36 mouse cellular contexts compared by ENCODE assay signal in genomic region chr14:48616361-48616760, GRCm38 (mm10). TPM values are rescaled to one million over a fixed set of nuclear protein-coding genes. Genes with fewer than 3 reads are reported as not detected.
DNase-seq lines count a peak whose midpoint lies in the region; ATAC-seq and TF ChIP-seq lines count a peak whose summit lies in the region.
"Had no signal": no experiment of that assay in that cellular context is flagged by ENCODE, and none has a peak within 500 bp of the region (broad histone marks: within the 10 kb centered on the region; RNA-seq: fewer than 3 reads in every experiment).

No protein-coding gene starts in this region.

- no peaks in the 10 kb centered on the region for H3K36me3 ChIP-seq in lung, embryonic 14.5 days (ENCODE audit: insufficient read depth)
- H3K36me3 ChIP-seq in lung, postnatal 0 days (ENCODE audit: insufficient read depth, low read length) = no peaks in the 10 kb centered on the region
- H3K36me3 ChIP-seq: embryonic facial prominence, embryonic 15.5 days; forebrain, embryonic 12.5 days; heart, embryonic 12.5 days; limb, embryonic 13.5 days; midbrain, embryonic 12.5 days had no signal

- no peak for ATAC-seq in lung, embryonic 14.5 days (ENCODE audit: insufficient read depth)
- no peak for ATAC-seq in lung, postnatal 0 days
- ATAC-seq: inflammation-experienced regulatory T-cells, adult 6 months; Patski had no signal

- TF ChIP-seq CTCF in lung, embryonic 14.5 days (IDR thresholded peaks at IDR 0.05; ENCODE audit: low read depth) = no peak
- no peak for TF ChIP-seq CTCF in lung, postnatal 0 days (IDR thresholded peaks at IDR 0.05)
- TF ChIP-seq CTCF in brain, embryonic 14.5 days (IDR thresholded peaks at IDR 0.05; ENCODE audit: borderline replicate concordance, extremely low read depth, insufficient read depth, insufficient read length) = no peak

- no peak overlapping the region for H3K9ac ChIP-seq in lung, embryonic 14.5 days
- H3K9ac ChIP-seq in lung, postnatal 0 days (replicated peaks; ENCODE audit: low read depth) = no peak overlapping the region
- H3K9ac ChIP-seq: embryonic facial prominence, embryonic 15.5 days; forebrain, embryonic 12.5 days; heart, embryonic 12.5 days; limb, embryonic 13.5 days; midbrain, embryonic 12.5 days had no signal

- 59% methylated on average over 5 of the region's 5 CpGs for WGBS in lung, embryonic 14.5 days
- 66% methylated on average over 5 of the region's 5 CpGs for WGBS in lung, postnatal 0 days

- no peak overlapping the region for H3K27ac ChIP-seq in lung, embryonic 14.5 days (ENCODE audit: low read depth)
- no peak overlapping the region for H3K27ac ChIP-seq in lung, postnatal 0 days (ENCODE audit: low read length)
- H3K27ac ChIP-seq: embryonic facial prominence, embryonic 15.5 days; forebrain, embryonic 12.5 days; heart, adult 2 months; kidney, postnatal 0 days; midbrain, embryonic 12.5 days had no signal

- TF ChIP-seq POLR2A in brain, embryonic 14.5 days (IDR thresholded peaks at IDR 0.05; ENCODE audit: borderline replicate concordance, extremely low read depth, insufficient read depth, insufficient read length, poor library complexity, severe bottlenecking) = no peak

- intact Hi-C loops in heart, postnatal 36 days (cut with DNase I) = loop anchor here (5.0 kb wide), 1 partner anchor 49 kb away; no protein-coding TSS in a partner anchor

- TF ChIP-seq EP300 in lung, postnatal 0 days (IDR thresholded peaks at IDR 0.05) = no peak

- no peaks in the 10 kb centered on the region for H3K9me3 ChIP-seq in lung, embryonic 14.5 days (ENCODE audit: low read depth, low read length)
- H3K9me3 ChIP-seq in lung, postnatal 0 days (ENCODE audit: low read length) = no peaks in the 10 kb centered on the region
- H3K9me3 ChIP-seq: embryonic facial prominence, embryonic 15.5 days; forebrain, embryonic 12.5 days; heart, embryonic 12.5 days; limb, embryonic 13.5 days; midbrain, embryonic 12.5 days had no signal

- no peak overlapping the region for H3K4me2 ChIP-seq in lung, embryonic 14.5 days
- no peak overlapping the region for H3K4me2 ChIP-seq in lung, postnatal 0 days (replicated peaks; ENCODE audit: low read depth, low read length)
- H3K4me2 ChIP-seq: embryonic facial prominence, embryonic 15.5 days; forebrain, embryonic 12.5 days; heart, embryonic 12.5 days; limb, embryonic 13.5 days; liver, embryonic 11.5 days; midbrain, embryonic 12.5 days had no signal

- no peaks in the 10 kb centered on the region for H3K4me1 ChIP-seq in lung, embryonic 14.5 days (ENCODE audit: insufficient read depth)
- no peaks in the 10 kb centered on the region for H3K4me1 ChIP-seq in lung, postnatal 0 days (ENCODE audit: insufficient read depth, low read depth, low read length)
- H3K4me1 ChIP-seq: embryonic facial prominence, embryonic 15.5 days; heart, embryonic 12.5 days; megakaryocyte, embryonic 14.5 days had no signal

- DNase-seq in adrenal gland, postnatal 10 days = peak; percentile 2
- no peak for DNase-seq in adrenal gland, postnatal 36 days
- peak; percentile 37 for DNase-seq in heart, adult 11 months
- no peak for DNase-seq in heart, postnatal 36 days
- peak; percentile 42 for DNase-seq in lung, embryonic 14.5 days
- DNase-seq in lung, postnatal 0 days (ENCODE audit: low spot score) = no peak
- DNase-seq in brain, embryonic 14.5 days (ENCODE audit: low read depth) = peak; percentile 50
- DNase-seq in right cerebral cortex, postnatal 25 days = no peak
- DNase-seq: adrenal gland, postnatal 14 days; cerebellum, adult 18-20 months; embryo, embryonic 11 days; gastrocnemius, postnatal 25 days; heart, adult 2 months; kidney, adult 8-10 months; kidney, postnatal 4 days; lung, postnatal 4 days; thymus, adult 2 months; thymus, postnatal 36 days had no signal

- H3K4me3 ChIP-seq in lung, embryonic 14.5 days (ENCODE audit: low read depth, low read length) = no peak overlapping the region
- H3K4me3 ChIP-seq in lung, postnatal 0 days (ENCODE audit: low read depth, low read length) = no peak overlapping the region
- H3K4me3 ChIP-seq: embryonic facial prominence, embryonic 15.5 days; forebrain, embryonic 12.5 days; heart, adult 2 months; heart, embryonic 12.5 days; limb, embryonic 13.5 days; megakaryocyte, embryonic 14.5 days; midbrain, embryonic 12.5 days had no signal

- no peaks in the 10 kb centered on the region for H3K27me3 ChIP-seq in lung, embryonic 14.5 days (ENCODE audit: insufficient read depth, low read length)
- H3K27me3 ChIP-seq in lung, postnatal 0 days (replicated peaks; ENCODE audit: insufficient read depth, low read length) = no peaks in the 10 kb centered on the region
- H3K27me3 ChIP-seq: CH12.LX; embryonic facial prominence, embryonic 15.5 days; heart, embryonic 12.5 days; limb, embryonic 13.5 days; megakaryocyte, embryonic 14.5 days had no signal

RNA-seq across cellular contexts. Expression of gene Otx2, which starts 57.3 kb away (rescaled TPM):
- not detected for total RNA-seq in adrenal gland, postnatal 10 days (2021)
- total RNA-seq in adrenal gland, postnatal 36 days (2021) = not detected
- total RNA-seq in heart, postnatal 36 days (2021) = not detected
- polyA plus RNA-seq in lung, embryonic 14.5 days (2014; fragmentation: Nextera tagmentation; extraction: Ambion mirVana) = not detected in 2 replicates
- polyA plus RNA-seq in lung, postnatal 0 days (2015; fragmentation: Nextera tagmentation; extraction: Ambion mirVana) = not detected in 2 replicates
- polyA plus RNA-seq in brain, embryonic 14.5 days (2012; rRNA removed) = 44.7 and 65.6 TPM in 2 replicates
- total RNA-seq: adrenal gland, postnatal 14 days; CH12.LX; gastrocnemius, postnatal 25 days; heart, adult 2 months; hematopoietic stem cell, adult 5-6 weeks; monocyte, adult 5-6 weeks; neutrophil, adult 5-6 weeks had no signal
- polyA plus RNA-seq: C2C12; heart, adult 2 months; heart, postnatal 0 days; inflammation-experienced regulatory T-cells, adult 6 months; kidney, postnatal 0 days; limb, embryonic 13.5 days; liver, embryonic 11.5 days; liver, embryonic 16.5 days; lung, embryonic 16.5 days; Patski; thymus, adult 2 months had no signal

Comparison
In these comparisons a context has a peak if more than half of its experiments do, and no peak if none do; other contexts are left out.
1. DNase-seq: peak in adrenal gland, postnatal 10 days (single experiment), heart, adult 11 months (single experiment), lung, embryonic 14.5 days (single experiment) and brain, embryonic 14.5 days (single experiment); none in adrenal gland, postnatal 36 days (0 of 2), heart, postnatal 36 days (0 of 2), lung, postnatal 0 days (single experiment) and right cerebral cortex, postnatal 25 days (single experiment).